Mouse (Mus musculus) fibroblast of lung, adult 2 months (primary cell): ENCODE data around the gene Pik3ca.

Source experiments
- DNase-seq: peaks from one replicate; pipeline ENCODE4 v3.0.0-alpha.2; 2011; ENCODE audit warnings: low read depth

Gene Pik3ca

DNA sequence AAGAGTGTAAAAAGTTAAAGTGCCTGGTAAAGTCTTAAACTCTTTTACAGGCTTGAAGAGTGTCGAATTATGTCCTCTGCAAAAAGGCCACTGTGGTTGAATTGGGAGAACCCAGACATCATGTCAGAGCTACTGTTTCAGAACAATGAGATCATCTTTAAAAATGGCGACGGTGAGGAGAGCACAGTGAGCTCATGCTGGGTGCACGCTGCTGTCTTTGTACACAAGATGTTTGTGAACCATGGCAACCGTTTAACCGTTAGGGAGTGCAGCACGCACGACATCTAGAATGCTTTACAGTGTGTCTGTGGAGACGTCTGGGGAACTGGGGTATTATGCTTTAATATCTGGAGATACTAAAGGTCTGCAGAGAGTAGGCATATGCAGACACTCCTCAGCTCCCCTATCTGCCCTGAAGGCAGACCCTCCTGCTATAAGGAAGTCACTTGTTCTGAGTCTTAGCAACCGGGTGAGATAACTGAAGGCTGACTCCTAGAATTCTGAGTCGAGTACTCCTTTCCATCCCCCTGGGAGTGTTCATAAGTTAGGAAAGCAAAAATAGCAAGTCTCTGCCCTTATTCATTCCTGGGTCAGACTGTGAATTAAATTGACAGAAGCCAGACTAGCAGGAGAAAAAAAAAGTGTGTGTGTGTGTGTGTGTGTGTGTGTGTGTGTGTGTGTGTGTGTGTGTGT lies 57.0 kb downstream of the Pik3ca start:
- DNase-seq: no peak

DNA sequence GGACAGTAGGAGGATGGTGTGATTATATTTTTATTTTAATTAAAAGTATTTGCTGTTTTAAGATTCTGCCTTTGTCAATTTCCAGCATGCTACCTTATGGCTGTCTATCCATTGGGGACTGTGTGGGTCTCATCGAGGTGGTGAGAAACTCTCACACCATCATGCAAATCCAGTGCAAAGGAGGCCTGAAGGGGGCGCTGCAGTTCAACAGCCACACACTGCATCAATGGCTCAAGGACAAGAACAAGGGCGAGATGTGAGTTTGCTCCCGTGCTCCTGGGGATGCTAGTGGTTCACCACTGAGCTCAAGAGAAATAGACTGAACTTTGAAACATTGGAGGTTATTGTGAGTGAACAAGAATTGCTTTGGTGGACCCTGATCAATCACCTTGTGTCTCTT lies 62.3 kb downstream of the Pik3ca start:
- DNase-seq: peak; percentile 24

DNA sequence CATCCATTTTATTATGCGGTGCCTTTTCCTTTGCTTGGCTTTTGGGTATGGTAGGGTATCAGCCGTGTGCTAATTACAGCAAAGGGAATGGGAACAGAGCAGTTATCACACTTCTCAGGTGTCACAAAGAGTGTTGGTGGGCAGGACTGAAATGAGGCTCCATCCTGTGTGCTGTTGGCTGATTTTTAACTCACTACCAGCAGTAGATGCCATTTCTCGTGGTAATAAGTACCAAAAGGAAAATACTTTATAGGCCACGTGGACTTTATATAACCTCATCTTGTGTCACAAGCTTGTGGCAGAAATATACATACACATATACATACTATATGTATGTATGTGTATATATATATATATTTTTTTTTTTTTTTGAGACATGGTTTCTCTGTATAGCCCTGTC lies 69.8 kb downstream of the Pik3ca start:
- DNase-seq: no peak

DNA sequence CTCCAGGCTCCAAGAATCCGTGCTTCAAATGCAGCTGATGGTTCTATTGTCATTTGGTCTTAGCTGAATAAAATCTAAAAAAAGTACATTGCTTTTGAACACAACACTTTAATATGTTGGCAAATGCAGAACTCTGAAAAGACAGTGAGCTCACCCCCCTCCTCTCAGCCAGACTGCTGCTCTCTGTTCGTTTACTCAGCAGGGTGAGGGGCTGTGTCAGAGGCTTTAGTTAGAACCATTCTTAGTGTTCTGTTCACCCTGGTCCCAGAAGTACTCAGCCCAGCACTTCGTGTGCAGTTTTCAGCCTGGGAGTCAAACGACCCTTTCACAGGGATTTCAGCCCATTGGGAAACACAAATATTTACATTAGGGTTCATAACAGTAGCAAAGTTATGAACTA lies 70.9 kb downstream of the Pik3ca start:
- no peak for DNase-seq

DNA sequence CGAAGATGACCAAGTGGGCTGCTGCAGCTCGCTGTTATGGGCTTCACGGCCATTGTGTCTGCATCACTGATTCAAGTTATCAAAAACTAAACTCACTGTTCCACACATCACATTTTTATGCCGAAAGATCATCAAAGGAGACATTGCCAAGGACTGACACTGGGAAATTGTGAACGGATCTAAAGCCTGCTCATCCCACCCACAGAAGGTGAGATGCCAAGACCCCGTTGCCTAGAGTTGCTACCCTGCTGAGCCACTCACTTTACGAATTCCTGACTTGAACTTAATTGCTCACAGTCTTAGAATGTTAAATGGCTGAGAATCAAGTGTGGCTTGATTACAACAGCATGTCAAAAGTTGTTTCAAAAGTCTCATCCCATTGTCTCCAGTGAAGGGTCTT lies 73.0 kb downstream of the Pik3ca start:
- no peak for DNase-seq

DNA sequence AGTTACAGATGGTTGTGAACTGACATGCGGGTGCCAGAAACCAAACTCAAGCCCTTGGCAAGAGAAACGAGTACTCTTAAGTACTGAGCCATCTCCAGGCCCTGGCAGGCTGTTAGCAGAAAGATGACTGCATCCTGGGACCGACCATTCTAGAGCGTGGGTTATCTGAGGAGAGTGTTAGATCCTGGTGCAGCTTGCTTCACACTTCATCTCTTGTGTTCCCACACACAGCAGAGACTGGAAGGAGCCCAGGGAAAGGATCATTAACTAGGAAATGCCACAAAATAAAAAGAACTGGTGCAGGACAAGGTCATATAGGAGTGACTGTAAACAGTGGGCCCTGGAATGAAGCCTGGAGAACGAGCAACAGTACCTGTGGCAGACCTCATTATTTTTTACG lies 73.6 kb downstream of the Pik3ca start:
- no peak for DNase-seq

DNA sequence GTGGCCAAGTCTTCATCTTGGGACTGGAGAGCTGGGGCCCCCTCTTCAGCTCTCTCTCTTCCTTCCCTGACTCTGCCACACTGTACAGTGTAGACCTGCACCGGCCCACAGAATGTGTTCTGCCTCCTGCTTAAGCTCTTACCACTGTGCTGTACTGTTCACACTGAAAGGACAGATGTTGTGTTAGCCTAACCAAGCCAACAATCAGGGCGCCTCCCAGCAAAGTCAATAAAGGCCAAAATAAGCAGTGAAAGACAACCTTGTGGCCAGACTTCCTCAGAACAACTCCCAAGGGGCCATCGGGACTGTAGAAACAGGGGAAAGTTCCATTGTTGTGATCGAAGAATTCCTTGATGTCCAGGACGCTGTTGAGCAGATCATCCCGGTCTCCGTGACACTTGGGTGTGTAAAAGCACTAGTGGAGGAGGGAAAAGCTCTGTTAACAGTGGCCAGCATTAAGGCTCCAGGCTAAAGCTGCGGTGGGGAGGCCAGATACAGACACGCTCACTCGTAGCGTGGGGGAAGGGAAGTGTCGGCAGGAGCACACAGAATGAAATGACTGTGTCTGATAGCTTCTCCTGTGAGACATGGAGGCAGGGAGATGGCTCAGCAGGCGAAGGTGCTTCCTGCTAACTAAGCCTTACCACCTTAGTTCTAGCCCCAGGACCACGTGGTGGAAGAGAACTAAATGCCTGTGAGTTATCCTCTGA lies 74.9 kb downstream of the Pik3ca start:
- DNase-seq: no peak

DNA sequence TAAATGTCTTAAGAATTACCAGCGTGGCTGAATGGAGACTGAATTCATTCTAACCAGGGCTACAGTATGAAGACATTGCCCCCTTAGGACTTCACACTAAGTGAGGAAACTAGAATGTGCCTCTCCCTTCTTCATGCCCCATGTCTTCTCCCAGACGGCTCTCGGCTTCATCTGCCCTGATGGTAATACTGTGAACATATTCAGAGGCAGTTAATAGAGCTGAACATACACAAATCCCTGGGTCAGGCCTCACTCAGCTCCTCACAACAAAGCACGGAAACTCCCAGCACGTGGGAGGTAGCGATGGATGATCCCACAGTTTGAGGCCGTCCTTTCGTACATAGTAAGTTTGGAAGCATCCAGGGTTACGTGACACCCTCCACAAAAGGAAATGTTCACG lies 75.7 kb downstream of the Pik3ca start:
- DNase-seq: no peak

DNA sequence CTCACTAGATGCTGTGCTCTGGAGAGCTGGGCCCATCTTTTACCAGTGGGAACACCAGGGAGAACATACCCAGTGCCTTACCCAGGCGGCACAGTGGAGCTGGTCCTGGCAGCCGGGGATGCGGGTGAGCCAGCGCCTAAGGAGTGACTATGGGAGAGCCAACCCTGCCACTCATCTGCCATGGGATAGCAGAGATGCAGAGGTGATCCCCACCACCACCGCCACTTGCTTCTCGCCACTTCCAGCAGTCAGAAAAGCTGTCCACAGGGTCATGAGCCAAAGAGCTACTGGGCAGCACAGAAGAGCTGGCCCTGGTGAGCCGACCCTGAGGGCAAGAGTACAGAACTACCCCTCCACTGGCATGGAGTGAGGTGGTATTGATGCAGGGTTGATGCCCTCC lies 82.5 kb downstream of the Pik3ca start:
- no peak for DNase-seq

DNA sequence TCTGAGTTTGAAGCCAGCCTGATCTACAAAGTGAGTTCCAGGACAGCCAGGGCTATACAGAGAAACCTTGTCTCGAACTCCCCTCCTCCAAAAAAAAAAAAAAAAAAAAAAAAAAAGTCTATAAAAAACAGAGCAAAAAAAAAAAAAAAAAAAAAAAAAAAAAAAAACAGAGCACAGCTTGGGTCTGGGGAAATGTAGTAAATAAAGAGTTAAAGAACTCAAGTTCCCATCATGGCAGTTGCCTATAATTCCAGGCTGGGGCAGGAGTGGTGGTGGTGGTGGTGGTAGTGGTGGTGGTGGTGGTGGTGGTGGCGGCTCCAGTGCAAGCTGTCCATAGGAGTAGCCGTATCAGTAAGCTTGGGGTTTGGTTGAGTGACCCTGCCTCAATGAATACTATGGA lies 85.6 kb downstream of the Pik3ca start:
- no peak for DNase-seq

DNA sequence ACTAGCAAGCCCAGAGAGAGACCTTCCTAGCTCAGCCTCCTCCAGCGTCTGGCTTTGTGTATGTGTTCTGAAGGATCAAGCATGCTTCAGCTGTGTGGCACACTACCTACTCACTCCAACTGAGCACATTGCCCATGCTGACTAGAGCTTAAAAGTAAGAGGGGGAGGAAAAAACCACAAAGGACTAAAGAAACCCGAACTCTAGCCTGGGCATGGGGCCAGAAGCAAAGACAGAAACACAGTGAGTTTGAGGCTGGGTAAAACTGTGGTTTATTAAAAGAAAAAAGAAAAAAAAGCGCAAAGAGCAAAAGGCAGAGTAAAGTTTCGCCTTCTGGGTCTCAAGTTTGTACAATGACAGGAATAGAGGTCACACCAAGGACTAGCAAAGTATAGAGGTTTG lies 89.1 kb downstream of the Pik3ca start:
- DNase-seq: no peak

DNA sequence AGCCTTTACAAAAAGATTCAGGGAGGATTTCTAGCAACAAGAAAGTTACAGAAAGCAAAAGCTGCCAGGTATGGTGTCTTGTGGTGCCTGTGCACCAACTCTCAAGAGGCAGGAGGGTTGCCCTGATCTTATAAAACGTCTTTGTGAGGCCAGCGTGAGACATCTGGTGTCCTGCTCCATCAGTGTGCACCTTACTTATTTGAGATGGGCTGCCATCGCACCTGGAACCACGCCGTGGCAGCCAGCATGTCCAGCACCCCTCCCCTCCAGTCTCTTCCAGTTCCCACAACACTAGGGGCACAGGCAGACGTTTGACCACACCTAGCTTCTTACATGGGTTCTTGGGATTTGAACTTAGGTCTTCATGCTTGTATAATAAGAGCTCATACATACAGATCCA lies 90.7 kb downstream of the Pik3ca start:
- no peak for DNase-seq

DNA sequence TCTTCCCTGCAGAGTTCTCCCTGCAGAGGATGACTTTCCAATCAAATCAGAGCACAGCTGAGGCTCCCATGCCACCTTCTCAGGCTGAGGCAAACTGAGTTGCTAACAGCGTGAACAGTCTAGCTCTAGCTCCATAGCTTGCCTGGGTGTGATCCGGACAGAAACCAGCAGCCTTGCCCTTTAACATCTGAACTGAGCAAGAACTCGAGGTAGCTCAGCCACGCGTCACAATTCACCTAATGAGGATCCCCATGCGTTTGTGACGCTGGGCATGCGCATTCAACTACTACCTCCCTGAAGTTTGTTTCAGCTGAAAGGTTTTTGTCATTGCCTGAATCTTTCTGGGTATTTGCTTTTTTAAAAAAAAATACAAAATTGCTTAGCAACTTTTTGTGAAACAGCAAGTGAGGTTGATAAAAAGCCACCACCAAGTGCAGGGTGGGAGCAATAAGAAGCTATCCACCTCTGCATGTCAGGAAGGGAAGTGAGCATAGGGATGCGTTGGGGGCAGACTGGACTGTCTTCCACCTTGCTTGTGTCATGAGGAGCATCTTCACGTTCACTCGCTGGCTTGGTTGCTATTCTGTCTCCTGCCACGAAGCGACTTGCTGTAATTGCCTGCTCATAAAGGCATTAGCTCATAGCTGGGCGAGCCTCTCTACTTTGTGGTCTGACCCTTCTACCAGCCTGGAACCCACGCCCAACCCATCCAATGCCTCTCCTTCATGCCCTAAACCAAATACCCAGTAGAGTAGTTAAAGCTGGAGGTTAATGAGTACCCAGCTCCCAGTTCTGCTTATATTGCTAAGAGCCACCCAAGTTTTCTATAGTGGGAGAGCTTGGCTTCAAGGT lies 92.8 kb downstream of the Pik3ca start:
- no peak for DNase-seq

DNA sequence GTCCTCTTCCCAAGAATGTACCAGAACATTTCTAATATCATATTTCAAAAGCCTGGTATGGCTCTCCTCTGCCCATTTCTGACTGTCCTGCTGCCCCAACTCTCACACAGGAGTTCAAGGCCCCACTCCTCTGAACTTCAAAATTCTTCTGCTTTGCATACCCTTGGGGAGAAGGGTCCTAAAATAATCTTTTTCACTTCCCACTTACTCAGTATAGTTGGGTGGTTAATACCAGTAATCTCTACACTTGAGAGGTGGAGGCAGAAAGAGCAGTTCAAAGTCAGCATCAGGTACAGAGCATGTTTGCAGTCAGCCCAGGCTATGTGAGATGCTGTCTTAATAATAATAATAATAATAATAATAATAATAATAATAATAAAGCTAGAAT lies 93.5 kb downstream of the Pik3ca start:
- no peak for DNase-seq

DNA sequence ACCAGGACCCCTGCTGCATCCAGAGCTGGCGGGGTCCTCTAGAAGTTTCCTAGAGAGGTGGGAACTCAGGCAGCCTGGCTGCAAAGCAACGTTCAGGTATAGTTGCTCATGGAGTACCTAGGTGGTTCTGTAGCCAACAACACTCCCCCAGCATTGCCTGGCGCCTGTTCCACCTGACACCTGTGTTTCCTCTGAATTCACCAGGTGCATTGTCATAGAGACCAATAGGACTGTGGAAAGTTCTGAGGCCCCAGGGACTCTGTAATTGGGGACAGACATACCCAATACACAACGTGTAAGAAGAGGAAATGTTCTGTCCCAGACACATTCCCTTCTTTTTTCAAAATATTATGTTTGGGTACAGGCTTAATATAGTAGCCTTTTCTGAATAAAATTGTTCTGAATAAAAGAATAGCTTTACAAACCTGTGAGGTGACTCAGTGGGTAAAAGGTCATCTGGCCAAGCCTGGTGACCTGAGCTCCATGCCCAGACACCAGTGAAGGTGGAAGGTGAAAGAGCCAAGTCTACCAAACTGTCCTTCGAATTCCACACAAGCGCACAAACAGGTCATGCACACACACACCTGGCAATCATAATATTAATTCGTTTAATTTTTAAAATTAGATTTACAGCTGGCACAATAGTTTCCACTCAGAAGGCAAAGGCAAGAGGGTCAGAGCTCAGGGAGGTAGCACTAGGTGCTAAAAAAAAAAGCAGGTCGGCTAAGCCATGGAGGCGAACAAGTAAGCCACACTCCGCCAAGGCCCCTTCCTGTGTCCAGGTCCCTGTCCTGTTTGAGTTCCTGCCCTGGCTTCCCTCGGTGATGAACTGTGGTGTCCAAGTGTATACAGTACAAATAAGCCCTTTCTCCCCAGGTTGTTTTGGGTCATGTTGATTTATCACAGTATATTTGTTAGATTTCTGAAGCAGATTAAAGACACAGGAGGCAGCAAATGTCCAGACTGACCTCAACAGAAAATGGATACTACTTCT lies 94.9 kb downstream of the Pik3ca start, which contains the start of gene Kcnmb3:
Kcnmb3 (minus strand) TSS at position 135 of the 994 bp plus-strand sequence.
- no peak for DNase-seq

DNA sequence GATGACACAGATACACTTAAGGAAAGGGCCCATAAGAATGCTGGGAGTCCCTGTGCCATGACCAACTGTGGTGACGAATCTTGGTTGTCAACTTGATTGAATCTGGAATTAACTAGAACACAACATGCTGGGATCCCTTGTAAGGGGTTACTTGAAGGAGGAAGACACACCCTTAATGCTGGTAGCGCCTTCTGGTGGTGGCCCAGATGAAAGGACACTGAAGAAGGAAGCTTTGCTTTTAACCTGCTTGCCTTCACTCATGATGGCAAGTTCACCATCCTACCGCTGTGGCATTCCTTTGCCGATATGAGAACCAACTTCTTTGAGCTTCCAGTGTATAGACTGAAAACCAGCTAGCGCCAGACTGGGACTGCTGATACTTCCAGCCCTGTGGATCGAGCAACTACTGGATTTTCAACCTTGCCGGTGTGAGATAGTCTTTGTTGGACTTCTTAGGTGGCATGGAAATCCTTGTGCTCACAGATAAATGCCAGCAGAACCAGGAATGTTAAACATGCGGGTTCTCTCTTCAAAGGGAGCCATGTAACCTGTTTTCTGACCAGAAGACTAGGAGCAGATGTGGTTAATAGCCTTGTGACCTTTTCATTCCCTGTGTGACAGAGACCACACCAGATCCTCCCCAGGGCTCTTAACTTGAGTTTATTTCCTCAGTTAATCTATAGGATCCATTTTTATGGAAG lies 97.1 kb downstream of the Pik3ca start:
- DNase-seq: no peak

DNA sequence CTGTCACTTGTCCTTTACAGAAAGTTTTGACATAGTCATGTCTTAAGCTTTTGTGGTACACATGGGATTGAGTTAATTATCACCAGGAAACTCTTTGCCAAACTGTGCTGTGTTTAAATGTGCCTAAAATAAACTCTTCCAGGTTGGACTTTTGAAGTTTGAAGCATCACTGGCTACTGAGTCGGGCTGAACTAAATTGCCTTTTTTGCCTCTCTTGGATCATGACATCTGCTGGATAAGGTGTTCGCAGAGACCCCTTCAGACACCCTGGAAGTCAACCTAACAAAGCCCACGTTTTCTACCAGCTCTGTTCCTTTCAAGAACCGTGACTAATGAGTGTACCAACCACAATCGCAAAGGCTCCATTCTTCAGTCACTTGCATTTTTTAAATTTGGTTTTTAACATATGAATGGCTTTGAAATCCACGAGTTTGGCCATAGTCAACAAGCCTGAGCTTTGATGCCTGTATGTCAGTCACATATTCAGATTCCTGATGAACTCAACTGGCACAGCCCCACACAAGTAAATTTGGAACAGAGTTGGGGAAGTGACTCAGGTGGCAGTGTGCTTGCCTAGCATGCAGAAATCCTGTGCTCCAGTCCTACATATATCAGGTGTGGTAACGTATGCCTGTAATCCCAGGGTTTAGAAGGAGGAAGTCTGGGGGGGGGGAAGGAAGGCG lies 97.8 kb downstream of the Pik3ca start:
- no peak for DNase-seq

DNA sequence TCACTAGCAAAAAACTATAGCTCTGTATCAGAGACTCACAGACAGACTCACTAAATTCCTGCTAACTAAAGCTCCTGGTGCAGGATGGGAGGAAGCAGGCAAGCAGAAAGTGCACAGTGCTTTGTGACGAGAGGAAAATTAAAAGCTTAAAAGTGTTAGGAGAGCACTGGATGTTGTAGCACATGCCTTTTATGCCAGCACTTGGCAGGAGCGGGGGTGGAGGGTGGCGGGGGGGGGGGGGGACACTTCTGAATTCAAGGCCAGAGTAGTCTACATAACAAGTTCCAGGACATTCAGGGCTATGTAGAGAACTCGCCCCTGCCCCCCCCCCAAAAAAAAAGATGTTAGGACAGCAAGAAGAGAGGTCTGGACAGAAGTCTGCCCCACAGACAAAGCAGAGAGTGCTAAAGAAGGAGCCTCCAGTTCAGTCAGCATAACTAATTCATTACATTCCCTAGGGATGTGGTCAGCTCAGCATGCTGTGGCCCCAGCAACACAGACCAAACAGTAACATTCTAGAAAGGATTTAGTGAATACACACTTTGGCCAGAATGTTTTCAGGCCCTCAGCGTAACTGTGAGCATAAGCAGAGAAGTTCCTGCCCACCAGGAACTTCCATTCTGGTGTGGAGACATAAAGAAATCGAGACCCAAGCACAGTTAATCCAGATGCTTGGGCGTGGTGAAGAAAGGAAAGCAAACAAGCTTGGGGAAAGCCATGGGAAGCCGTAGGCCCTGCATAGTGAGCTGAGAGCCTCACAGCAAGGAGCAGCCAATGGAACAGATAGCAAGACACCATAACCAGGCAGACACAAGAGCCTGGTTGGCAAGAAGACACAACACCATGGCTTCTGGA lies 98.6 kb downstream of the Pik3ca start:
- no peak for DNase-seq

DNA sequence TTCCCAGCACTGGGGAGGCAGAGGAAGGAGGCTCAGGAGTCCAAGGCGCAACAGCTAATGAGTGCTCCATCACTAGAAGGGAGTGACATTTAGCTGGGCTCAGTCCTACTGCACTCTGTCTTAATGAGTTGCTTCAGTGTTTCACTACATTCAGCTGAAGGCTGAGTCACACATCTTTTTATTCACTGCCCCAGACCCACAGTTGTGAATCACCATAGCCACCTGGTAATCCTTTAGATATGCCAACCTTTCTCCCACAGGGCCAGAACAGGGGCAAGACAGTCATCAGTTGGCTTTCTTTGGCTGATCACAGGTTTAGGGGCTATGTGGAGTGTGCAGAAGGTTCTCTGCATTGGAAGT lies 99.2 kb downstream of the Pik3ca start:
- DNase-seq: peak; percentile 59

DNA sequence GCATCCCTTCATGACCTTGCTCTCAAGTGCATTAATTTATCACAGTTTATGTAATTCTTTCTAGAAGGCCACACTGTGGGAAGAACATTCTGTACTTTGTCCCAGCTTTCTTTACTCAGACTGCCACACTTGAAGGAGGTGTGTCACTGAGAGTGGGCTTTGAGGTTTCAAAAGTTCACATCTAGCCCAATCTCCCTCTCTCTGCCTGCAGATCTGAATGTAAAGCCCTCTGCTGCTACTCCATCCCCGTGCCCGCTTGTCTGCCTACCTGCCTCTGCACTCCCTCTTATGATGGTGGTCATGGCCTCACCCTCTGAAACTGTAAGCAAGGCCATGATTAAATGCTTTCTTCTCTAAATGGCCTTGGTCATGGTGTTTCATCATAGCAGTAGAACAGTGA lies 102.9 kb downstream of the Pik3ca start:
- DNase-seq: no peak
